Mouse (Mus musculus): ENCODE results near the gene Nrp2. TPM values are rescaled to one million over a fixed set of nuclear protein-coding genes. Genes with fewer than 3 reads are reported as not detected.

Nrp2 gene
- total RNA-seq, 2 experiments from 2014 or later: 93.9 to 103 TPM

GRCm38 (mm10) chr1:62750408-62751008, 47.4 kb downstream of the Nrp2 start:
- DNase-seq (ENCODE audit: low spot score in 2 of 2): no peak

DNA sequence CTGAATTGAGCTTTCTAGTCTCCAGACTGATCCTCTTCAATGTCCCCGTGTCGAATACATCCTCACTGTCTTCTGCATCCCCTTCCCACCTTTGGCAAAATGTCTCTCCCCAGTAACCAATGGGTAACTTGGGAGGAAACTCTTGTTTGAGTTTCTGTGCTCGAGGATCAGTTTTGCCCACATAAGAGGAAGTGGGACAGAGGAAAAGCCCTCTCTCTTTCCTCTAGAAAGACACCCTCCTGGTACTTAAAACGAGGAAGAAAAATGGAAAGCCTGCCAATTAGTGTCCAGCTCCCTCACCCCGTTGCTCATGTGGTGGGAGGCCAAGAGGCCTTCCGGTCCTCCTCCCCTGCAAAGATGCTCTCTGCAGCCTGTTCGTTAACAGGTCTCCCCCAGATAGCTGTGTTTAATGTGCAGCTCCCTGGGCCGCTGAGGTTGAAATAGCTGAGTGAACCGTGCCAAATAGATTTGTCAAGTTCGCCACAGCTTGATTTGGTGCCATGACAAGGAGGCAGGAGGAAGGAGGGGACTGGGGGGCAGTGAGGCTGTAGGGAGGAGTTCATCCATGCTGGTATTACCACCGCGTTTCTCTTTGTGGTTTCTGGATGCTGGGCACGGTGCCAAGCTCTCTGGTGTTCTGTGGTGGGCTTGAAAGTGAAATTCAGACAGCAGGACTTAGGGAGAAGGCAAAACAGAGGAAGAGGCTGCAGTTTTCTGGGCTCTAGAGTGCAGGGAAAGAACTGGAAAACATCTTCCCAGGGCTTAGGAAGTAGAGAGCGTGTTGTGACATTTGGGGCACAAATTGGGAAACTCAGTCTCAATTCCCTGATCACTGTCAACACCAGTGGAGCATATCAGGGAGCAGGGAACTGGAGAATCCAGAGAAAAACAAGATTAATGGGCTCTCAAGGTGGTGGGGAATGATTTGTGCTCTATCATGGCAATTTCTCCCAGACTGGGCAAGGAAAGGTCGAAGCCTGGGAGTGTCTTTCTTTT, 48.2 kb downstream of the Nrp2 start:
- peak in 1 of 2 experiments; percentile 61 for DNase-seq (ENCODE audit: low spot score in 2 of 2)

- no peak for DNase-seq (ENCODE audit: low spot score in 2 of 2)
Measured at GRCm38 (mm10) chr1:62752055-62752454, 49.0 kb downstream of the Nrp2 start.

GRCm38 (mm10) chr1:62752661-62753333, 49.7 kb downstream of the Nrp2 start:
- DNase-seq (ENCODE audit: low spot score in 2 of 2): no peak

GRCm38 (mm10) chr1:62754066-62754835, 51.2 kb downstream of the Nrp2 start:
- no peak for DNase-seq (ENCODE audit: low spot score in 2 of 2)

DNA sequence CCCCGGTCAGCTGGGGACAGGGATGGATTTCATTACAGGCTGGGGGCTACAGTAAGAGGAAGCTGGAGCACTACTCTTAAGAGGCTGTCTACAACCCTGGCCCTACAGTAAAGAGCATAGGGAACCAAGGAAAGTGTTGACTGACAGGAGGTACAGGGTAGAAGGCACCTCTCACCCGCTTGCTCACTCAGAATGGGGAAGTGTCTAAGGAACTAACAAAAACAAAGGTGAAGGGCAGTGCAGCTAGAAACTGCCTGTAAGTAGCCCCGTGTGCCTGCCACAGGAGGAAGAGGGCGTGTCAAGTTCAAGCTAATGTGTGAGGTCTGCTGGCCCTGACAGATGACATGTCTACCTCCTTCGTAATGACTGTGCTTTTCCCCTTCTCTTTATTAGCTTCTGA, 57.0 kb downstream of the Nrp2 start:
- DNase-seq (ENCODE audit: low spot score in 2 of 2): no peak

- DNase-seq (ENCODE audit: low spot score in 2 of 2): no peak
Measured at GRCm38 (mm10) chr1:62760565-62760964, 57.5 kb downstream of the Nrp2 start.

GRCm38 (mm10) chr1:62763779-62764178, 60.7 kb downstream of the Nrp2 start:
- no peak for DNase-seq (ENCODE audit: low spot score in 2 of 2)

DNA sequence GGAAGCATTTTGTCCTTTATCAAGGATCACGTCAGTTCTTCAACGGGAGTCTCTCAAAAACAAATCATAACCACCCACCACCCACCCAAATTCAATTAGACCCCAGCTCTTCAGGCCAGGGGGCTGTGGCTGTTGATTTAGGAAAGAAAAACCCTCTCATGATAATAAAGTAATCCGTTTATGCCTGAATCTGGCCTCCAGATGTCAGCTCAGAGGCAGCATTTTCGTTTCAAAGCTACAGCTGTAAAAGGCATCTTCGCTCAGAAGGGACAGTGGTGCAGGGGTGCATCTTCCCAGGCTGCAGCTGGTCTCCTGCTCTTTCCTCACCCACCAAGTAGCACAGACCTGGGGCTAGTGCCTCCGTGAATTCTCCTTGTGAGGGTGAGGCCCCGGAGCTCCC, 62.1 kb downstream of the Nrp2 start:
- no peak for DNase-seq (ENCODE audit: low spot score in 2 of 2)

DNA sequence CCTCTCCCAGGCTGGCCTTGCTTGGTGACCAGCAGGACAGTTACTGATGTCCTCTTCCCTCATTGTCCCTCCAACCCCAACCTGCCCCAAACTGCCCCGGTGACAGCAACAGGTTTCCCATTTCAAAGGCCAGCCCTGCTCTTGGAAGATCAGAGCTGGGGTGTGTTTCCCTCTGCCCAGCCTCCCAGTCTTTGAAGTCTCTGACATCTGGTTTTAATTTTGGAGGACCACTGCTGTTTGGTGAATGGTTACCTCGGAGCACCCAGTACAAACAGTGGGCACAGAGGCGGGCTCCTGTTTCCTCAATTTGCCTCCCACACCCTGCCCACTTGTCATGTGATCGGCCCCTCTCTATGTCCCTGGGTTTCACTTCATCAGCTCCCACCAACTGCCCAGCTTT, 63.7 kb downstream of the Nrp2 start:
- DNase-seq (ENCODE audit: low spot score in 2 of 2): no peak

- DNase-seq (ENCODE audit: low spot score in 2 of 2): no peak
Measured at GRCm38 (mm10) chr1:62767611-62768010, 64.5 kb downstream of the Nrp2 start.

DNA sequence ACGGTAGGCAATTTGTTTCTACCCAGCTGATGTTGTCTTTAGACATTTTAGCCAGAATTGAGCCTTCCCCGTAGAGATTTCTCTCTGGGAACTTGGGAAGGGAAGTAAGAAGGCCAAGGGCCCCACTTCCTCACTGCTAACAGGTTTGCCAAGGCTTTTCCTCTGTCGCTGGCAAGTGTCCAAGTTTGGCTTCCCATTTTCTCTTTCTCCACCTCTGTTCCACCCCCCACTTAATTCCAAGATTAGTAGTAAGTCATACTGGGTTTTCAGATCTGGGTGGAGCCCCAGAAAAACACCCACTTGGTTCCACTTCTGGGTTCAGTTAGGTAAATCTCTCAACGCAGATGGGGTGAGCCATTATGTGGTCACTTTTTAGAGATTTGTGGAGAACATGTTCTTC, 67.5 kb downstream of the Nrp2 start:
- DNase-seq (ENCODE audit: low spot score in 2 of 2): no peak

DNA sequence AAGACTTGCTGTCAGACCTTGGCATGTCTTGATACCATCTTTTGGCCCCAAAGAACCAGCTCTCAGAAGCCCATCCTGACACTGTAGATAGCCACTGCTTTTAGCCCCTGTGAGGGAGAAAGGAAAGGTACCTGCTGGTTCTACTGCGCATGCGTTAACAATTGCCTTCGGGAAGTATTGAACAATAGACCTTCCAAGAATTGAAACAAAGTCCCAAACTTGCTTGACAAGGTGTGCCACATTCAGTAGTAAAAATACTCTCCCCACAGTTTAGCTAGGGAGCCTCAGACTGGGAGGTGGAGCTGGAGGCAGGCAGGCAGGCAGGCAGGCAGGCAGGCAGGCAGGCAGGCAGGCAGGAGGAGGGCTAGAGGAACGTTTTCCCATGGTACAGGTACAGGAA, 69.3 kb downstream of the Nrp2 start:
- no peak for DNase-seq (ENCODE audit: low spot score in 2 of 2)

DNA sequence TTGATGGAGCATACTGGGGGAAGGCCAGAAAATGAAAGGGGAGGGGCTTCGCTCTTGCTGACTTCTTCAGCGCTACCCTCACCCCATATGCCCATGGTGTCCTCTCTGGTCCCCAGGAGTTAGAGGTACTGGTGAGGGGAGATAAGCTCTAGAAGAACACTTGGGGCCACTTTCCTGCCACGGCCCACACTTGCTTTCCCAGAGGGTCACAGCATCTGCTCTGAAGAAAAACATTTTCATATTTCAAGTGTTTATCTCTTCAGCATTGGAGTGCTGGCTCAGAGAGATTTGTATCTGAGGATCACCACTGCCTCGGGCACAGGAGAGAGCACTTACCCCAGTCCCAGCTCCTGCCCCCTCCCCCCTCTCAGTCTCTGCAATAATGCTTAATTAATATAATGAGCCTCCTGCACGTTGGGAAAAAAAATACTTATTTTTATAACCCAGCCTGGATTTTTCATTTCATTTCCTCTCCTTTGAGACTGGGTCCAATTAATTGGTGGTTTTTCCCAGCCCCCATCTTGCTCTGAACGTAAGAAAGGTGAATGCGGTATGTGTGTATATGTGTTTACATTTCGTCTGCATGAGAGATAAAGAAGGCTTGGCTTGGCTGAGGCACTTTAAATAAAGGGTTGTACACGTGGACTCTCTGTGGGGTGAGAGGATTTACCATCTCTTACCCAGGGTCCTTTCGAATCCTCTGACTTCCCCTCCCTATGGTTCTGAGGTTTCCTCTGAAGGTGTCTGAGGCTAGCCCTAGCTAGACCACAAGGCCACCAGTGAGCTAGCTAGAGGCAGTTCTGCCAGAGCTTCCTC, 70.2 kb downstream of the Nrp2 start:
- DNase-seq (ENCODE audit: low spot score in 2 of 2): no peak

GRCm38 (mm10) chr1:62773921-62774191, 70.8 kb downstream of the Nrp2 start:
- DNase-seq (ENCODE audit: low spot score in 2 of 2): no peak

DNA sequence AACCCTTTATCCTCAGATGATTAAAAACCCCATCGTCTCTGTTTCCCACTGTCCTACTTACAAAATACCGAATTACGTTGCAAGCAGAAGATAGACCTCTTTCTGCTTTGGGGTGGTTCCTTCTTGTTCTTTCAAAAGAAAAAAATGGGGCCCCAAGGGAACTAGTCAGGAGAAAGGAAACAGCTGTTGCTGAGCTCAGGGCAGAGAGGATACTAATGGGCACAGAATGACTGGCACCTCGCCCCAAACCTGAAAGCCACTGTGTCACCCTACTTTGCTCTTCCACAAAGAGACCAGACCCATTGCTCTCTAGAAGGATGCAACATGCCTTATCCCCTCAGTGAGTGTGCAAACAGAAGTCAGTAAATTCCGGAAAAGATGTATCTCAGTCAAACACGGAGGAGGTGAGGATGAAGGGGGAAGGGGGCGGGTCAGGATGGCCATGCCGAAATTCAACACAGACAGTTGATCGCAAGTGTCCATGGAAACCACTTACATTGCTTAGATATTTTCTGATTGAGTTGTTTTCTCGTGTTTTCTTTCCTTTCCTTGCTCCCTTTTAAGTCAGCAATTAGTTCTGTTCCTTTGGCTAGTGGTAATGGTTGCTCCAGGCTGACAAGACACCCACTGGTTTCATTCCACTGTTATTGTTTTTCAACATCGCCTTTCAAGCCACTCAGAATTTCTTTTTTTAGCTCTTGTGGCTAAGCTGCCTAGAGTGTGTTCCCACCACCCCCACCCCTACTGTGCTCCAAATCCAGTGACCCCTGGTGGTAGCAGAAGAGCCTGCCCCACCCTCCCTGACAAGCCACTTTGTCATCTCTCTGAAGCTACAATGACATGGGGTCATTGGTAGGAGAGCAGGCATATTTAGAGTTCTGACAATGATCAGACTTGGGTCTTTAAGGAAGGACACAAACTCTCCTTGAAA, 71.5 kb downstream of the Nrp2 start:
- DNase-seq (ENCODE audit: low spot score in 2 of 2): no peak

DNA sequence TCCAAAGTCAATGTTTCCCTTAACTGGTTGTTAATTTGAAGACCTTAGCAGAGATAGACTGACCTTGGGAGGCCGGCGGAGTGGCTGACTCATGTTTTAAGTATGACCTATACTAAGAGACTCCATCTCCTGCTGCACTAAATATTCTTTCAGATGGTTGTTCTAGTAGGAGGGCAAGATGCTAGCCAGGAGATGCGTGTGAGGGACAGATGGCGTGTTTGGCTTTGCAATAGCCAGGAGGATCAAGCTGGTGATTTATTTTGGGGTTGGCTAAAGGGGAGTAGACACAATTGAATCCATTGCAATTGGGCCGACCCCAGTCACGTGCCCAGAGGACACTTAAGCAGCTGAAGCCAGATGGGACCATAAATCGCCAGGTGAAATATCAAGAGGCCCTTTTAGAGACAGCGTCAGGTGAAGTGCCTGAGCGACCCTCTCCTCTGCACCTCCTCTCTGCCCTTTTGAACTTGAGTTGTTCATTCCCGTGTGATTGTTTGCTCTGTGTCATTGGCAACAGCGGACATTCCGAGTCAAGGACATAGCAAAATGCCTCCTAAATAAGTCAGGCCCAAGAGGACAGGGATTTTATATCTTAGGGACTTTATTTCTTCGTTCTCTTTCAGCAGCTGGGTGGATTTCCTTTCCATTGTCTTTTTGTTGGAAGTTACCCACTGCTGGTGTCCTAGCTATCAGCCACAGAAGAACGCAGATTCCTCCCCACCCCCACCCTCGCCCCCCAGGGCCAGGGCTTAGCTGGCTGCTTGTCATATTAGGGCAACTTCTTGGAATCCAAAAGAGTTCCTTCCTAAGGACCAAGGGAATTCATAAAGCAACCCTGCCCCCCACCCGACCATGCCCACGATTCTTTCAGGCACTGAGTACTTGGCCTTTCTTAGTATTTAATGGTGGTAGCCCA, 74.5 kb downstream of the Nrp2 start:
- DNase-seq (ENCODE audit: low spot score in 2 of 2): peak in 1 of 2 experiments; percentile 14

DNA sequence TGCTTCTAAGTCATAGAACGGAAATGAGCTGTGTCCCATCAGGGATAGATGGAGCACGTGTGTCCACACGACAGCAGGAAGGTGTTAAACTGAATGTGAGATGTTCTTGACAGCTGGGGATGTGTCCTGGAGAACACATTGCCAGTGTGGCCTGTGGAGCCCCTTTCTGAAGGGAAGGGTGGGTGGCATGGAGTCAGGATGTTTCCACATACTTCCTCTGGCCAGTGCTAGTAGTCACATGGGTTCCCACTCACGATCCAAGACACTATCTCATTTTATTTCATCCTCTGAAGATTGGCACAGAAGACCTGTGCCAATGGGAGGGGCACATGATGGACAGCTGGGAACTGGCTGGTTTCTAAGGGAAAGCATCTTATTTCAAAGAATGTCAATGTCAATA, 75.8 kb downstream of the Nrp2 start:
- no peak for DNase-seq (ENCODE audit: low spot score in 2 of 2)
